Mouse (Mus musculus): ENCODE results near the gene Zfp36. TPM values are rescaled to one million over a fixed set of nuclear protein-coding genes. Genes with fewer than 3 reads are reported as not detected.
"Not testable (repeated sequence)": the region's sequence is repeated elsewhere in the genome, so short reads cannot be mapped to it uniquely, and the experiment has no call there.

Zfp36 gene
- polyA plus RNA-seq, 2 experiments: 3.9 to 4.6 TPM

GRCm38 (mm10) chr7:28392429-28393271 lies 12.6 kb upstream of the Zfp36 start, which contains the start of the genes Med29 and Paf1:
Med29 (minus strand) TSS chr7:28392708.
Paf1 (plus strand) TSS chr7:28392951.
- Histone ChIP-seq H3K4me3 (ENCODE audit: insufficient read depth in 1 of 2, low read depth in 2 of 2, low read length in 2 of 2) (peak within 1 kb of the TSS; percentile 74 to 79), H3K9me3 (ENCODE audit: control insufficient read depth, low read length) (no peaks in the 10 kb centered on the region), H3K9ac (replicated peaks) (peak within 1 kb of the TSS; percentile 76), H3K27ac (peak within 1 kb of the TSS; percentile 9), H3K4me2 (ENCODE audit: low read depth) (peak within 1 kb of the TSS; percentile 93), H3K36me3 (replicated peaks; ENCODE audit: control insufficient read depth, insufficient read depth, low read depth) (peaks cover 16% of the 10 kb centered on the region), H3K4me1 (replicated peaks; ENCODE audit: control insufficient read depth in 2 of 2, insufficient read depth in 2 of 2, low read length in 1 of 2) (peaks cover 8 to 10% of the 10 kb centered on the region in 2 experiments), H3K27me3 (ENCODE audit: control insufficient read depth, insufficient read depth, low read length) (no peaks in the 10 kb centered on the region)
- under 1% methylated on average over 58 of the region's 58 CpGs for whole genome bisulfite sequencing (ENCODE audit: insufficient replicate concordance)
- TF ChIP-seq EP300 (IDR thresholded peaks at IDR 0.05; ENCODE audit: low read depth): no peak; the same call in 1 of the 2 replicates
- no peak for TF ChIP-seq CTCF (IDR thresholded peaks at IDR 0.05; ENCODE audit: low read depth)
- peak; percentile 98 for ATAC-seq (ENCODE audit: insufficient read depth)
- peak; percentile 99 to 100 (median 99) for DNase-seq (ENCODE audit: low read depth in 3 of 3, low spot score in 3 of 3)

- H3K27me3 ChIP-seq (ENCODE audit: control insufficient read depth, insufficient read depth, low read length): no peaks in the 10 kb centered on the region
- no peak for DNase-seq (ENCODE audit: low read depth in 3 of 3, low spot score in 3 of 3)
- TF ChIP-seq EP300 (IDR thresholded peaks at IDR 0.05; ENCODE audit: low read depth): no peak
- TF ChIP-seq CTCF (IDR thresholded peaks at IDR 0.05; ENCODE audit: low read depth): no peak
- no peak overlapping the region for H3K4me3 ChIP-seq (ENCODE audit: insufficient read depth in 1 of 2, low read depth in 2 of 2, low read length in 2 of 2)
- no peaks in the 10 kb centered on the region for H3K9me3 ChIP-seq (ENCODE audit: control insufficient read depth, low read length)
- no peak overlapping the region for H3K4me2 ChIP-seq (ENCODE audit: low read depth)
- WGBS (ENCODE audit: insufficient replicate concordance): 87% methylated on average over 3 of the region's 3 CpGs
- peaks cover 10 to 11% of the 10 kb centered on the region in 2 experiments for H3K4me1 ChIP-seq (replicated peaks; ENCODE audit: control insufficient read depth in 2 of 2, insufficient read depth in 2 of 2, low read length in 1 of 2)
- no peak overlapping the region for H3K27ac ChIP-seq
- ATAC-seq (ENCODE audit: insufficient read depth): no peak
- H3K9ac ChIP-seq (replicated peaks): no peak overlapping the region
- H3K36me3 ChIP-seq (replicated peaks; ENCODE audit: control insufficient read depth, insufficient read depth, low read depth): peaks cover 6% of the 10 kb centered on the region
Observed at GRCm38 (mm10) chr7:28390331-28390730, 10.3 kb upstream of the Zfp36 start.

GRCm38 (mm10) chr7:28387384-28387783 lies 7.3 kb upstream of the Zfp36 start:
- ATAC-seq (ENCODE audit: insufficient read depth): not testable (repeated sequence)

GRCm38 (mm10) chr7:28386877-28387276 lies 6.8 kb upstream of the Zfp36 start:
- not testable (repeated sequence) for H3K27ac ChIP-seq; H3K36me3 ChIP-seq (replicated peaks; ENCODE audit: control insufficient read depth, insufficient read depth, low read depth); ATAC-seq (ENCODE audit: insufficient read depth); H3K9ac ChIP-seq (replicated peaks); DNase-seq (ENCODE audit: low read depth in 3 of 3, low spot score in 3 of 3); H3K4me3 ChIP-seq (ENCODE audit: insufficient read depth in 1 of 2, low read depth in 2 of 2, low read length in 2 of 2); H3K27me3 ChIP-seq (ENCODE audit: control insufficient read depth, insufficient read depth, low read length); H3K9me3 ChIP-seq (ENCODE audit: control insufficient read depth, low read length); H3K4me2 ChIP-seq (ENCODE audit: low read depth)
- peaks cover 30 to 31% of the 10 kb centered on the region in 2 experiments for H3K4me1 ChIP-seq (replicated peaks; ENCODE audit: control insufficient read depth in 2 of 2, insufficient read depth in 2 of 2, low read length in 1 of 2)
- WGBS (ENCODE audit: insufficient replicate concordance): 66% methylated on average over 6 of the region's 6 CpGs

More at GRCm38 (mm10) chr7:28387384-28387783, 7.3 kb upstream of the Zfp36 start:
- not testable (repeated sequence) for H3K4me3 ChIP-seq (ENCODE audit: insufficient read depth in 1 of 2, low read depth in 2 of 2, low read length in 2 of 2); DNase-seq (ENCODE audit: low read depth in 3 of 3, low spot score in 3 of 3); H3K9ac ChIP-seq (replicated peaks); H3K27ac ChIP-seq; H3K36me3 ChIP-seq (replicated peaks; ENCODE audit: control insufficient read depth, insufficient read depth, low read depth); H3K9me3 ChIP-seq (ENCODE audit: control insufficient read depth, low read length); H3K4me2 ChIP-seq (ENCODE audit: low read depth); H3K27me3 ChIP-seq (ENCODE audit: control insufficient read depth, insufficient read depth, low read length)
- 69% methylated on average over 7 of the region's 7 CpGs for WGBS (ENCODE audit: insufficient replicate concordance)
- H3K4me1 ChIP-seq (replicated peaks; ENCODE audit: control insufficient read depth in 2 of 2, insufficient read depth in 2 of 2, low read length in 1 of 2): peaks cover 26 to 28% of the 10 kb centered on the region in 2 experiments

- DNase-seq (ENCODE audit: low read depth in 3 of 3, low spot score in 3 of 3) (peak in 2 of 3 experiments; percentile 66 to 72), ATAC-seq (ENCODE audit: insufficient read depth) (peak; percentile 19; the same call in 1 of the 2 replicates)
- Histone ChIP-seq H3K36me3 (replicated peaks; ENCODE audit: control insufficient read depth, insufficient read depth, low read depth) (peaks cover 6% of the 10 kb centered on the region; the same call in 1 of the 2 replicates), H3K27ac (no peak overlapping the region; the same call in 1 of the 2 replicates), H3K4me3 (ENCODE audit: insufficient read depth in 1 of 2, low read depth in 2 of 2, low read length in 2 of 2) (no peak overlapping the region), H3K4me2 (ENCODE audit: low read depth) (no peak overlapping the region), H3K9me3 (ENCODE audit: control insufficient read depth, low read length) (no peaks in the 10 kb centered on the region), H3K4me1 (replicated peaks; ENCODE audit: control insufficient read depth in 2 of 2, insufficient read depth in 2 of 2, low read length in 1 of 2) (peaks cover 30 to 31% of the 10 kb centered on the region in 2 experiments), H3K27me3 (ENCODE audit: control insufficient read depth, insufficient read depth, low read length) (no peaks in the 10 kb centered on the region), H3K9ac (replicated peaks) (no peak overlapping the region)
- WGBS (ENCODE audit: insufficient replicate concordance): 2% methylated on average over 4 of the region's 4 CpGs
- TF ChIP-seq EP300 (IDR thresholded peaks at IDR 0.05; ENCODE audit: low read depth) (no peak), CTCF (IDR thresholded peaks at IDR 0.05; ENCODE audit: low read depth) (peak; percentile 97)
Observed at GRCm38 (mm10) chr7:28386462-28386861, 6.4 kb upstream of the Zfp36 start.
